Mouse (Mus musculus) ovary, adult 2 months (tissue): ENCODE results near the gene Ap4m1. TPM values are rescaled to one million over a fixed set of nuclear protein-coding genes. Genes with fewer than 3 reads are reported as not detected.

Experiments used
- polyA plus RNA-seq: library from polyadenylated mRNA; depleted of rRNA; stranded (reverse); fragments of >200 nt; gene quantifications from 2 replicates; pipeline ENCODE4 v1.2.3, GENCODE M21; 2012; rRNA removed

Gene Ap4m1
- polyA plus RNA-seq = 43.5 and 46.7 TPM in 2 replicates

DNA sequence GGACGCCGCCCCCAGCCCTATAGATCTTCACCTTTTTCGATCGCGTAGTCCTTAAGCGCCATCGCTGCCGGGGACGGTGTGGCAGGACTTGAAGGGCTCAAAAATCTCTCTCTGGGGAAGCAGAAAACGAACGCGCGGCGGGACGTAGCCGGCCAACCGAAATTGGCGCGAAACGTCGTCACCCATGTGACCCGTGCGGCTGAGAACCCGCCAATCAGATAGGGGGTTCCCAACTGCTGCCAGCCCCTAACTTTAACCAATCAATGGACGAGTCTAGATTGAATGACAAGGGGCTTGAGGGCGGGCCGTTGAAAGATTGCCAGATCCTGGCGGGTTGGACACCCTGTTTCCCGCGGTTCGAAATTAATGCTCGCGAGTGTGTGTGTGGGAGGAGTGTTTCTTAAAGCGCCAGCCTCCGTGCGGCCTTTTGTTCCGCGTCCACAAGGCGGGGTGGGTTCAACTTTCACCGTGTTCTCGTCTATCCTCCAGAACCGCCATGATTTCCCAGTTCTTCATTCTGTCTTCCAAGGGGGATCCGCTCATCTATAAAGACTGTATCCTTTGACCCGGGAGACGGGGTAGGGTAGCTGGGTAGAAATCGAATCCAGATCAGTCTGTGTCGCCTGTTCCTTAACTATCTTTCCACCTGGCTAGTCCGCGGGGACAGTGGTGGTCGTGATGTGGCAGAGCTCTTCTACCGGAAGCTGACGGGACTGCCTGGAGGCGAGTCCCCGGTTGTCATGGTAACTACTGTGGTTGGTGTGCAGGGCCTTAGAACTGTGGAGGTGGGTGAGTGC is at the start of gene Ap4m1, which contains the start of gene Mcm7:
Gene Ap4m1, plus strand, starts transcription at position 308 of the 797 bp plus-strand sequence.
Gene Mcm7, minus strand, starts transcription at position 728 of the 797 bp plus-strand sequence.

GRCm38 (mm10) chr5:138155443-138155976 is 16.3 kb upstream of the Ap4m1 start, which contains the start of gene Zfp113:
Zfp113 (minus strand) TSS chr5:138155744.

GRCm38 (mm10) chr5:138160842-138161665 is 10.7 kb upstream of the Ap4m1 start, which contains the start of gene Cops6:
Cops6 (plus strand) TSS chr5:138161071.

DNA sequence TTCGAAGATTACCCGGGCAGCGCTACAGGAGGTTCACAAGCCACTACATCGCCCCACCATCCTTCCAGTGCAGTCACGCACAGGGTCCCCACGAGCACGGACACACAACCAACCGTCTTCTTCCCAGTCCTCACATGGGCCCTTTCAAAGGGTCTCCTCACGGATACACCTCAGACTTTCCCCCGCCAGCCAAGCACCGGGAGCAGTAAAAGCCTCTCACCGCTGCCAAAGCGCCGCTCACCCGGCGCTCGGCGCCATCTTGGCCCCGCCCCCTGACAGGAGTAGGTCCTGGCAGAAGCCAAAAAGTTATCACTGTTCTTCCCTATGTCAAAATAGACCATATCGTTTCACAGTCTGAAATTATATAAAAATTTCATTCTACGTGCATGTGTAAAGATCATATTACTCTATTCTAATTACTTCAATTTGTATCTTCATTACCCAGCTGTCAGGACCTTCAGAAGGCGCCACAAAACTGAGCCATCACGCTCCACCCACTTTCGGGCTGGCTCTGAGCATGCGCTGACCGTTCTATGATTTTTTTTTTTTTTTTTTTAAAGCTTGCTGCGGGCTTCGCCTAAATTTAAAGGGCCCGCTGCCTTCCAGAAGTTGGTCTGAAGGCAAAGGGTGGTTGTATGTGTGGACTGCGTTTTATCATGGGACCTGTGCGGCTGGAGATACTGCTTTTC is 15.3 kb downstream of the Ap4m1 start, which contains the start of the genes Taf6 and Cnpy4:
Gene Taf6, minus strand, starts transcription at position 502 of the 689 bp plus-strand sequence.
Gene Cnpy4, plus strand, starts transcription at position 536 of the 689 bp plus-strand sequence.

GRCm38 (mm10) chr5:138193771-138194727 is 22.2 kb downstream of the Ap4m1 start, which contains the start of gene Mblac1:
Mblac1 (plus strand) TSS chr5:138194314.

GRCm38 (mm10) chr5:138225700-138226099 is 53.9 kb downstream of the Ap4m1 start, which contains the start of gene Nxpe5:
Nxpe5 (plus strand) TSS chr5:138225898.

Other genes starting within 250 kb of the Ap4m1 start
- gene Gjc3, start 208.9 kb upstream of the Ap4m1 start, polyA plus RNA-seq = 0.33 and 0.73 TPM in 2 replicates
- gene Azgp1, start 190.5 kb upstream of the Ap4m1 start, polyA plus RNA-seq = 0.31 and 0.41 TPM in 2 replicates
- gene Smok3a, start 150.7 kb upstream of the Ap4m1 start, polyA plus RNA-seq = not detected in 2 replicates
- gene Smok3b, start 150.6 kb upstream of the Ap4m1 start, polyA plus RNA-seq = not detected in 2 replicates
- gene Smok3c, start 118.8 kb upstream of the Ap4m1 start, polyA plus RNA-seq = not detected in 2 replicates
- gene Zkscan1, start 86.9 kb upstream of the Ap4m1 start, polyA plus RNA-seq = 3.8 and 6.3 TPM in 2 replicates
- gene Zscan21, start 55.1 kb upstream of the Ap4m1 start, polyA plus RNA-seq = 11.9 and 13.3 TPM in 2 replicates
- gene Zfp113, start 16.3 kb upstream of the Ap4m1 start, polyA plus RNA-seq = 2.9 and 3.4 TPM in 2 replicates
- 71.0 and 103 TPM in 2 replicates for gene Cops6, start 10.9 kb upstream of the Ap4m1 start, polyA plus RNA-seq
- 47.9 and 68.6 TPM in 2 replicates for gene Mcm7, start 420 bp downstream of the Ap4m1 start, polyA plus RNA-seq
- 74.1 and 120 TPM in 2 replicates for gene Taf6, start 15.4 kb downstream of the Ap4m1 start, polyA plus RNA-seq
- 3.6 and 5.5 TPM in 2 replicates for gene Cnpy4, start 15.5 kb downstream of the Ap4m1 start, polyA plus RNA-seq
- gene Mblac1, start 22.3 kb downstream of the Ap4m1 start, polyA plus RNA-seq = 13.3 and 13.7 TPM in 2 replicates
- 1.2 and 1.5 TPM in 2 replicates for gene Nxpe5, start 53.9 kb downstream of the Ap4m1 start, polyA plus RNA-seq
- 194 and 210 TPM in 2 replicates for gene Lamtor4, start 83.5 kb downstream of the Ap4m1 start, polyA plus RNA-seq
- 74.3 and 81.7 TPM in 2 replicates for gene BC037034, start 92.0 kb downstream of the Ap4m1 start, polyA plus RNA-seq
- 1.1 and 1.8 TPM in 2 replicates for gene Gal3st4, start 100.8 kb downstream of the Ap4m1 start, polyA plus RNA-seq
- gene Gm43720, start 108.0 kb downstream of the Ap4m1 start, polyA plus RNA-seq = not detected in 2 replicates
- 14.6 and 20.1 TPM in 2 replicates for gene Gpc2, start 108.0 kb downstream of the Ap4m1 start, polyA plus RNA-seq
- gene Stag3, start 108.2 kb downstream of the Ap4m1 start, polyA plus RNA-seq = 1.4 and 2.9 TPM in 2 replicates
- 0.19 and 0.22 TPM in 2 replicates for gene Pvrig, start 170.0 kb downstream of the Ap4m1 start, polyA plus RNA-seq